Mouse (Mus musculus) C2C12 (cell line): ENCODE data around the gene Mrps5.

Experiments
- CEBPB ChIP-seq: IDR thresholded peaks from one replicate; pipeline ENCODE4 v1.6.1; 2011; ENCODE audit warnings: low read depth, mild to moderate bottlenecking, control low read depth, moderate library complexity
- CTCF ChIP-seq: IDR thresholded peaks from one replicate; pipeline ENCODE4 v1.5.1; 2011; ENCODE audit not compliant: control insufficient read depth, insufficient read depth, insufficient read length
- MAX ChIP-seq: IDR thresholded peaks from one replicate; pipeline ENCODE4 v1.6.1; 2011; ENCODE audit warnings: mild to moderate bottlenecking, control low read depth
- MYOD1 ChIP-seq: IDR thresholded peaks from one replicate; pipeline ENCODE4 v1.6.1; 2011; ENCODE audit warnings: low read depth; ENCODE audit not compliant: control insufficient read depth, insufficient read length
- USF1 ChIP-seq: IDR thresholded peaks from one replicate; pipeline ENCODE4 v1.6.1; 2011; ENCODE audit warnings: low read depth, mild to moderate bottlenecking, control low read depth, moderate library complexity

- no peak for TF ChIP-seq CTCF
- TF ChIP-seq MYOD1 = no peak
- no peak for TF ChIP-seq USF1
- no peak for TF ChIP-seq CEBPB
- TF ChIP-seq MAX = no peak
Observed at GRCm38 (mm10) chr2:127652335-127652734, 65.3 kb downstream of the Mrps5 start.
